Mouse (Mus musculus) MEL (cell line): ENCODE measurements around the gene Ilf3.
A peak's percentile ranks its signal among the peaks of the same experiment; 100 is the strongest.

ENCODE experiments used
- CHD2 ChIP-seq: IDR thresholded peaks from 2 replicates; pipeline ENCODE4 v1.6.1; 2011; ENCODE audit warnings: low read length, improper control_type of control experiment
- CTCF ChIP-seq, 3 experiments: IDR thresholded peaks in 2 of 3; conservative IDR thresholded peaks in 1 of 3; 2 replicates each; pipeline ENCODE4 v1.5.1; 2011 to 2012; ENCODE audit warnings: low read length in 3 of 3, low read depth in 2 of 3, mild to moderate bottlenecking in 2 of 3, improper control_type of control experiment in 1 of 3, inconsistent platforms in 1 of 3, mixed read lengths in 1 of 3, moderate library complexity in 1 of 3; ENCODE audit not compliant: control insufficient read depth in 1 of 3, insufficient read depth in 1 of 3, poor library complexity in 1 of 3, severe bottlenecking in 1 of 3
- E2F4 ChIP-seq: IDR thresholded peaks from 2 replicates; pipeline ENCODE4 v1.6.1; 2011; ENCODE audit warnings: low read depth, low read length, improper control_type of control experiment, borderline replicate concordance
- ELF1 ChIP-seq: IDR thresholded peaks from 2 replicates; pipeline ENCODE4 v1.6.1; 2014; ENCODE audit warnings: low read depth, mild to moderate bottlenecking, inconsistent platforms, low read length, improper control_type of control experiment, moderate library complexity
- EP300 ChIP-seq, 2 experiments: IDR thresholded peaks; 2 replicates each; pipeline ENCODE4 v1.6.1; 2011; ENCODE audit warnings: improper control_type of control experiment in 2 of 2, low read length in 2 of 2, low read depth in 1 of 2, mild to moderate bottlenecking in 1 of 2
- MAFK ChIP-seq: IDR thresholded peaks from 2 replicates; pipeline ENCODE4 v1.6.1; 2011; ENCODE audit warnings: low read depth, mild to moderate bottlenecking, low read length, improper control_type of control experiment, borderline replicate concordance
- MAZ ChIP-seq: IDR thresholded peaks from 2 replicates; pipeline ENCODE4 v1.6.1; 2012; ENCODE audit warnings: low read depth, mild to moderate bottlenecking, inconsistent platforms, low read length, improper control_type of control experiment
- NRF1 ChIP-seq: IDR thresholded peaks from 2 replicates; pipeline ENCODE4 v1.6.1; 2014; ENCODE audit warnings: low read depth, mild to moderate bottlenecking, inconsistent platforms, low read length, improper control_type of control experiment, moderate library complexity; ENCODE audit not compliant: poor library complexity, insufficient read depth, severe bottlenecking
- POLR2A ChIP-seq, 2 experiments: IDR thresholded peaks; 2 replicates each; pipeline ENCODE4 v1.6.1; 2011 to 2012; ENCODE audit warnings: low read length in 2 of 2, mild to moderate bottlenecking in 2 of 2, control low read depth in 1 of 2, improper control_type of control experiment in 1 of 2, low read depth in 1 of 2, moderate library complexity in 1 of 2; ENCODE audit not compliant: control insufficient read depth in 1 of 2, insufficient read depth in 1 of 2, poor library complexity in 1 of 2
- SMC3 ChIP-seq: IDR thresholded peaks from 2 replicates; pipeline ENCODE4 v1.6.1; 2011; ENCODE audit warnings: low read depth, low read length, improper control_type of control experiment
- TAL1 ChIP-seq: IDR thresholded peaks from 2 replicates; pipeline ENCODE4 v1.6.1; 2012; ENCODE audit warnings: mild to moderate bottlenecking, inconsistent platforms, low read length, moderate library complexity, mixed read lengths
- TBP ChIP-seq: IDR thresholded peaks from 2 replicates; pipeline ENCODE4 v1.8.0; 2011; ENCODE audit warnings: low read depth, low read length, improper control_type of control experiment
- ZMIZ1 ChIP-seq: IDR thresholded peaks from 2 replicates; pipeline ENCODE4 v1.6.1; 2012; ENCODE audit warnings: low read depth, mild to moderate bottlenecking, inconsistent platforms, low read length, improper control_type of control experiment, moderate library complexity

- TF ChIP-seq ELF1 (no peak), CTCF (IDR thresholded peaks at IDR 0.05 in 2 of 3, conservative IDR thresholded peaks at IDR 0.05 in 1 of 3; ENCODE audit: control insufficient read depth in 1 of 3, insufficient read depth in 1 of 3, low read depth in 2 of 3, low read length in 3 of 3, poor library complexity in 1 of 3, severe bottlenecking in 1 of 3) (no peak), CHD2 (no peak; the same call in 1 of the 2 replicates), POLR2A (IDR thresholded peaks at IDR 0.05; ENCODE audit: control insufficient read depth in 1 of 2, insufficient read depth in 1 of 2, low read depth in 1 of 2, low read length in 2 of 2, poor library complexity in 1 of 2) (peak in 1 of 2 experiments; percentile 8; a peak in 1 of 4 replicates), MAZ (no peak), SMC3 (no peak), MAFK (no peak), E2F4 (no peak), TBP (no peak), ZMIZ1 (no peak), EP300 (IDR thresholded peaks at IDR 0.05; ENCODE audit: low read depth in 1 of 2, low read length in 2 of 2) (peak; percentile 88 to 91), NRF1 (no peak), TAL1 (peak; percentile 80)
These were observed 11.5 kb downstream of the Ilf3 start for GRCm38 (mm10) chr9:21379195-21379594.
